Mouse (Mus musculus): ENCODE data around the gene Dnaja4. TPM values are rescaled to one million over a fixed set of nuclear protein-coding genes. Genes with fewer than 3 reads are reported as not detected.
A peak's percentile ranks its signal among the peaks of the same experiment; 100 is the strongest.
"Not testable (repeated sequence)": the region's sequence is repeated elsewhere in the genome, so short reads cannot be mapped to it uniquely, and the experiment has no call there.

Dnaja4 gene
- total RNA-seq (2021): 10 to 100 TPM; 69.1 to 78.4 TPM

DNA sequence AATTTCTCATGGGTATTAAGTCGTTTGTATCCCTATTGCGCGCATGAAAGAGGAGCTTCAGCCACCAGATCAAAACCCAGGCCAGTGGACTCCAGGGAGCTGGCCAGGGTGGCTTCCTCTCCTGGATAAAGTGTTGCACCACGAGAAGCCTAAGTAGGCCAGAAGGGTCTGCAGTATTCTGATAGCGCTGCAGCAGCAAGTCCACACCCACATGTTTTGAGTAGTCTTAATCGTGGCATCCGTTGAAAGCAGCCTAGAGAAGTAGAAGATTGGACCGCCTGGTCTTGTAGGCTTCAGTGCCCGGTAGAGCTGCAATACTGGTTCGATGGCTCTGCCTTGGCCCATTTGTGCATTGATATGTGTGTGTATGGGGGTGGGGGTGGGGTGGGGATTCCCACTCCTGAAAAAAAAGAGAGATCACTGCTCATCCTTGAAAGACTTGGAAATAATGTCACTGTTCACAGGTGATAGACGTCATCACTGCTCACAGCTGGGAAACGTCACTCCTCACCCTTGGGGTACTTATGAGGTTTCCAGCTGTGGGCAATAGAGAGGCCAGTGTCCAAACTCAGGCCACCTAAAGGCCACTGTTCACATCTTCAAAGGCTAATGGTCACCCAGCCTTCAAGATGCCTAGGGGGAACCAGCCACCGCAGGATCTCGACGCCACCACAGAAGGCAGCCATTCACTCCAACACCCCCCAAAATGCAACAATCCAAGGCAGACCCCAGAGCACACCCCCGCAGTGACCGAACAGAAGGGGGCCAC, at the start of gene Dnaja4:
TSS of gene Dnaja4 (plus strand) at position 556 of the 769 bp plus-strand sequence.
- intact Hi-C loops (cut with DNase I): no loop called here
- no peak for DNase-seq (ENCODE audit: low spot score)

DNA sequence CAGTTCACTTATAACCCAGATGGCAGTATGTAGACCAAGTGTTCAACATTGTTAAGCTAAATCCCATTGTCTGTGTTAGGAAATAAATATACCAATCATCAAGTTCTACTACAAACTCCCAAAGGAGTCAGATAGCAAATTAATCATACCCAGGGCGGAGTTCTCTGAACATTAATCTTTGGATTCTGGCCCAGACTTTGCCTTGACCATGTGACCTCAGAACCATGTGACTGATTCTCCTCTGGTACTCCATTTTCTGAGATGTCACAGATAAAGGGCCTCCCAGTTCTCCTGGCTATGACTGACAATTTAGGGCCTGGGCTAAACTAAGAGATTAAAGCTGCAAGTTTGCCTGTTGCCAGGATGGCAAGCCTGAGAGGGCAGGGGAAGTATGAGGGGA, 49.3 kb upstream of the Dnaja4 start:
- no peak for DNase-seq (ENCODE audit: low spot score)
- intact Hi-C loops (cut with DNase I): no loop called here

DNA sequence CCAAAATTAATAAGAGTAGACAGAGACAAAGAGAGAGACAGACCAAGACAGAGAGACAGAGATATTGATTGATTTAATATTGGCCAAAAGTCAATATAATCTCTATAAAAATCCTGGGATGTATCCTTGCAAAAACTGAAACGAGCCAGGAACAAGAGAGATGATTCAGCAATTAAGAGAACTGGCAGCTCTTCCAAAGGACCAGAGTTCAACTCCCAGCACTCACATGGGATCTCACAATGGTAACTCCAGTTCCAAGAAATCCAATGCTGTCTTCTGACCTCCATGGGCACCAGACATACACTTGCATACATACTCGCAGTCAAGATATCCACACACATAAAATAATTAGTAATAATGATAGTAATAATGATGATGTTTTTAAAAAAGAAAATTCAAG, 45.9 kb upstream of the Dnaja4 start:
- intact Hi-C loops (cut with DNase I): no loop called here
- no peak for DNase-seq (ENCODE audit: low spot score)

DNA sequence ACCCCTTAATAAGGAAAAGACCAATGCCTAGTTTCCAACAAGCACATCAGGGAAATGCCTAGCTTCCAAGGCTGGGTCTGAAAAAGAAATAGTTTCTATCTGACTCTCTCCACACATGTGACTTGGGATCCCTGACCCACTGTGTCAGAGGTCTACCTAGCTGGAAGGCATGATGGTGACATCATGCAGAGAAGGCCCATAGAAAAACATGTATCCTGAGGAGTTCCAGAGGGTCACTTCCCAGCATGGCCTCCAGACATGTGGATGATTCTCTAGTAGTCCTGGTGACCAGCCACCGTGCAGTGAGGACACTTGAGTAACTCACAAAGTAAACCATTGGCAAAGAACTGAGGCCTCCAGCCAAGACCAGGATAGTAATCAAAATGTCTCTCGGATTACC, 42.8 kb upstream of the Dnaja4 start:
- DNase-seq (ENCODE audit: low spot score): no peak
- intact Hi-C loops (cut with DNase I): no loop called here

DNA sequence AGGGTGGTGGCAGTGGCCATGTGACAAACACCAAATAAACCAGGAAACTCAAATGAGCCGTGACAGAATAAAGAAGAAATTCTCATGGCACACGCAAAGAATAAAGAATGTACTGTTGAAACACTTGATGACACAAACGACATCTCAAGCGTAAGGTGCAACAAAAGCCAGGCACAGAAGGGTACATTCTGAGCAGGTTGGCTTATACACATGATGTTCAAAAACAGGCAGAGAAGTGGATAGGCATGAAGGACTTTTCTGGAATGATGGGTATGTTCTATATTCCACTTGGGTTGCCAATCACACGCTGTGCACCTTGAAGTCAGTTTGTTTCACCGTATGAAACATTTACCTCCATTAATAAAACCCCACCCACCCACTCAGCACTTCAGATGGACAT, 42.3 kb upstream of the Dnaja4 start:
- DNase-seq (ENCODE audit: low spot score): no peak
- intact Hi-C loops (cut with DNase I): no loop called here

DNA sequence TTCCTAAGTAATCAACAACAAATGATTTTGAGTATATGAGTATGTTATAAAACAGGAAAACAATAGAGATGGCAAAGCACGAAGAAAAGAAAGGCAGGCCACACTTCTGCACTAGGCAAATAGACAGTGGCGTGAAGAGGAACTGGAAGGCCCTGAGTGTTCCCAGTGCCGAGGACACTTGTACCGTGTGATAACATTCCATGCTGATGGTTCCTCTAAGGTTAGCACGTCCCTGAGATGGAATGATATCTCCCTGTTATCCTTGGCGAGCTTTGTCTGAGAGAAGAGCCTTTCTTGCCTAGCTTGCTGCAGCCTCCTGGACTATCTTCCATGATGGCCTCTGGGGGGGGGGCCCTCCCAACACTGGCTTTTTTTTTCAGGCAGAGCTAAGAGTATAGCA, 39.9 kb upstream of the Dnaja4 start:
- DNase-seq (ENCODE audit: low spot score): no peak
- intact Hi-C loops (cut with DNase I): no loop called here

DNA sequence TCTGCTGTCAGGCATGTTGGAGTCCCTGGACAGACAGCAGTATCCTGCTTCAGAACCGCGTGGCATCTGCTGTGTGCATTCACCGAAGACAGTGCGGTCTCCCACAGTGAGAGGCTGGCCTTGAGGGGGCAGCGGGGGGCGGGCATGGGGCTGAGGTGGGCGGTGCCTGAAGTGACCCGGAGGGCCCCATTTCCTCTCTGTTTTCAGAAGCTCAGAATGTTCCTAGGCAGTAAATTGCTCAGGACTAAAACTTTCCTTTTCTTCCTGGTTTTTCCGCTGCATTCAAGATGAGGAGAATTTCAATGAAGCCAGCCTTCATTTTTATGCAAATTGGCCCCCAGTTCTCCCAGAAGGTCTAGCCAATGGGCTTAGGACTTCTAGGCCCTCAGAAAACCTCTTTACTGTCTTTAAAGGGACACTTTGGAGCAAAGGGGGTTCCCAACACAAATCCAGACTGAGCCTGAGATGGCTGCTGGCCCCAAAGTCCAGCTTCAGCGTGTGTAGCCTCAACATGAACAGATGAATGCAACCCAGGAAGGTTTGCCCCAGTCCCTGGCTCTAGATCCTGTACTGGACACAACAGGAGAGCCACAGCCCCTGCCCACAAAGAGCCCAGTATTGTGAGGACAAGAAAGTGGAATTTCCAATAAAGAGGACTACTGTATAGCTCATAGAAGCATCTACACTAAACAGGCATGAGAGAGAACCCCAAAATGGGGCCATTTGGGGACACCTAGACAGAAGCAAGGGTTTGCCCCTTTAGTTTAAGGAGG, 36.9 kb upstream of the Dnaja4 start, which contains the start of gene Acsbg1:
TSS of gene Acsbg1 (minus strand) at position 266 of the 773 bp plus-strand sequence.
- DNase-seq (ENCODE audit: low spot score): no peak
- intact Hi-C loops (cut with DNase I): no loop called here

DNA sequence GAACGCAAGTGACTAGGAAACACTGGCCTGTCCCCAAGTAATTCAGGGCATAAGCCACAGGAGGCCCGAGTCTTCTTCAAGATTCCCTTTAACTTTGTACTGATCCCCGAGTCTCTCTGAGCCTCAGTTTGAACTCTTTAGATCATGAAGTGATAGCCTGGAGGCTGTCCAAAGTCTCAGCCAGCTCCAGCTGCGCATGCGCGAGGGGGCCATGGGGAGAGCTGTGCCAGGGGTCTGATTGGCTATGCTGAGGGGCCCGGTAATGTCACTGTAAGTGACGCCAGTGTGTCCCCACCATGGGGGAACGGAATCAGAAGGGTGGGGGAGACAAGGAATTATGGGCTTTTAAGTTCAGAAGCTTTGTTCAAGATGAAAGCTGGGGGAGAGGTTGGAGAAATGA, 34.3 kb upstream of the Dnaja4 start:
- intact Hi-C loops (cut with DNase I): no loop called here
- no peak for DNase-seq (ENCODE audit: low spot score)

DNA sequence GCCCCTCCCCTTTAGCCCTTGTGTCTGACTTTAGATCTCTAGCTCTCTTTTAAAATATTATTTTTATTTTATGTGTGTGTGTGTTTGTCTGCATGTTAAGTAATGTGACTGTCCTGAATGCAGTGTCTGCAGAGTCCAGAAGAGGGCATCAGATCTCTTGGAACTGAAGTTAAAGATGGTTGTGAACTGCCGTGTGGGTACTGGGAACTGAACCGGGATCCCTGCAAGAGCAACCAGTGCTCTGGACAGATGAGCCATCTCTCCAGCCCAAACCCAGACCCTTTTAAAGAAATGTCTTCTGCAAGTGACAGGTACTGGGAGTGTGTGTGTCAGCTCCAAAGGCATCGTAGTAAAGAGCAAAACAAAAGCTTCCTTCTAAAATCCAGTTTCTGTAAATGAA, 32.6 kb upstream of the Dnaja4 start:
- no peak for DNase-seq (ENCODE audit: low spot score)
- intact Hi-C loops (cut with DNase I): no loop called here

DNA sequence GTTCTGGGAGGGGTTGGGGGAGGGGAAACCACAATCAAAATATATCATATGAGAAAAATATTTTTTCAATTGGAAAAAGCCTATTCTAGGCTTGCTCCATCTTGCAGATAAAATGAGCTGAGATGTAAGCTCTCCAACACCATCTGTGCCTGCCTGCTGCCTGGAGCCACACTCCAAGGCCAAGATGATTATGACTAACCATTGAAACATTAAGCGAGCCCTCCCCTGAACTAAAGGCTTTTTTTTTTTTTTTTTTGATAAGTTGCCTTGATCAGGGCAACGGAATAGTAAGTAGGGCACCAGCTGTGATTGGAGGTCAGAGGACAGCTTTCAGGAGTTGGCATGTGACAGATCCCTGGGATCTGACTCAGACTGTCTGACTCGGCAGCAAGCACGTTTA, 30.2 kb upstream of the Dnaja4 start:
- intact Hi-C loops (cut with DNase I): no loop called here
- no peak for DNase-seq (ENCODE audit: low spot score)

DNA sequence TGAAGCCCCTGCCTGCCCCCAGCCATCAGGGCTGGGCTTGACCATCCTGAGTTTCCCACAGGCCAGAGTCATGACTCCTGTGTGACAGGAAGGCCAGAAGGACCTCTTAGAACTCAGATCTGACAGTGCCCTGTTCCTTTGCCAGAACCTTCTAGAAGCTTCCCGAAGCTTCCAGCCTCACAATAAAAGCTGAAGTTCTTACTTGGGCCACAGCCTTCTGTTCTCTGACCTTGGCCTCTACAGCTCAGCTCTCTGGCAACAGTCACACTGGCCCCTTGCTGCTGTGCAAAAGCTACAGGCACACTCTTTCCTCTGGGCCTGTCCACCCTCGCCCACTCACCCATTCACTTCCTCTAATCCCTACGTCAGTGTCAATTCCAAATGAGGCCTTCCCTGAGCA, 26.7 kb upstream of the Dnaja4 start:
- DNase-seq (ENCODE audit: low spot score): no peak
- intact Hi-C loops (cut with DNase I): no loop called here

DNA sequence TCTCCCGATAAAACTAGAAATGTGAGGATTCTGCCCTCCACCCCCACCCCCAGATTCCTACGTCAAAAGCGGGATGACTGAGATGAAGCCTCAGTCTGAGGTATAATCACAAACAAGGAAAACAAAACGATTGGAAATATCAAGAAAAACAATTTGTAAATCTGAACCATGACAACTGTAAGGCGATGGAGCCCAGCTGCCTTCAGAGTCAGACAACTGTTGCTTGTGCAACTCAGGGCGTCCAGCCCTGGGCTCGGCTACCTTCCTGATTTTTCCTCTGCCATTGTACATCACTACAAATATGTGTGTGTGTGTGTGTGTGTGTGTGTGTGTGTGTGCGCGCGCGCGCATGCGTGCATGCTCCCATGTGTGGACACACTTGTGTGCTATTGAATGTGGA, 24.8 kb upstream of the Dnaja4 start:
- intact Hi-C loops (cut with DNase I): no loop called here
- DNase-seq (ENCODE audit: low spot score): no peak

DNA sequence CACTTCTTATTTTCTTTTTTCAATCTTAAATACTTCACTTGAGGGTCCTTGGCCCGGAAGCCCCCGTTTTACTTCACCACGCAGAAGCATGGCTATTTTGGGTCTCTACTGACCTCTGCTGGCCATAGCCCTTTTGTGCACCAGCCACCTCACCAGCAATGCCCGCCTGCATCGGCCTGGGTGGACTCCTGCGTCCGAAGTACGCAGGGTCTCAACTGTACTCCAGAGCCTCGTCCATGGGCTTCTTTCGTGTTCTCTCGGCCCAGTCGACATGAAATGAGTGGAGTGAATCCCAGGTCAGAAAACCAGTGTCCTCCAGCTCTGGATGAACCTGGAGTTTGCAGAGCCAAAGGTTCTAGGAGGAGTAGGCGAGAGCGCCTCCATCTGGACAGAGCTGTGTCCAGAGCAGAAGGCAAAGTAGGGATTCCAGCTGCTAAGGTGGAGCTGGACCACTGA, 22.1 kb upstream of the Dnaja4 start:
- intact Hi-C loops (cut with DNase I): loop anchor here (1.0 to 2.0 kb wide), 2 partner anchors 62 to 238 kb away; no protein-coding TSS in a partner anchor
- peak; percentile 17 for DNase-seq (ENCODE audit: low spot score)

DNA sequence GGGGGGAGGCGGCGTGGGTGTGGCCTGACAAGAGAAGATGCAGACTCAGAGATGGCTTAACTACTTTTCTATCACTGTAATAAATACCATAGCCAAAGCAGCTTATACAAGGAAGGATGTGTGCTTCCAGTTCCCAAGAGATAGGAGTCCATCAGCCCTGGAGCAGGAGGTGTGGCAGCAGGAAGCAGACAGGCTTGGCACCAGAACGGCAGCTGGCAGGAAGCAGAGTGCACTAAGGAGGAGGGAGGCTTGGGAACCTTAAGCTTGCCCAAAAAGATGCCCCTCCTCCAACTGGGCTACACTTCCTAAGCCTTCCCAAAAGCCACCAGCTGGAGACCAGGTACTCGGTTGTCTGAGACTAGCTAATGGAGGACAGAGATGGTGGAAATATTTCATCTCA, 15.8 kb upstream of the Dnaja4 start:
- no peak for DNase-seq (ENCODE audit: low spot score)
- intact Hi-C loops (cut with DNase I): no loop called here

DNA sequence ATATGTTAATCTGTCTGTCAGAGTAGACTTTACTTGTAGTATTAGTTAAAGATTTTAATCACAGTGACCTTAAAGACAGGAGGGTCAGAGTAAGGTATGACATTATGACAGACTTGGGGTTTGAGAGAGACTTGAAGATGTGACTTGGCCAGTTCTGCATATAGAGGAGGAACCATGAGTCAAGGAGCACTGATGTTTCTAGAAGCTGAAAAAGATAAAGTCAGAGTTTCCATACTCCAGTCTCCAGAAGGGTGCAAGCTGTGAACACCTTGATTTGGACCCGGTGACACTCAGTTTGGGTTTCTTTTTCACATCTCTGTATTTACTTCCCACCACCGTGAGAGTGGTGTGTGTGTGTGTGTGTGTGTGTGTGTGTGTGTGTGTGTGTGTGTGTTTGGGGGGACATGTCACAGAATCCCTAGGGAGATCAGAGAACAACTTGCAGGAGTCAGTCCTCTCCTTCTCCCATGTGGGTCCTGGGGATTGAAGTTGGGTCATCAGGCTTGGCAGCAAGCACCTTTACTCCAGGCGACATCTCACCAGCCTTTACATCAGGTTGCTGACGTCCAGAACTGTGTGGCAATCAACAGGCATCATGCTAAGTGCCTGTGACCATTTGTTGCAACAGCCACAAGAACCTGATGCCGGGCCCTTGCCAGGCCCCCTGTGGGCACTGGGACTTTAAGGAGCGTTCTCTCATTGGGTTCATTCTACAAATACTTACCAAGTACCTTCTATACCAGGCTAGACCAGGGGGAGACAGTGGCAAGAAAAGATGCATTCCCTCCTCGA, 14.7 kb upstream of the Dnaja4 start:
- DNase-seq (ENCODE audit: low spot score): no peak
- intact Hi-C loops (cut with DNase I): no loop called here

DNA sequence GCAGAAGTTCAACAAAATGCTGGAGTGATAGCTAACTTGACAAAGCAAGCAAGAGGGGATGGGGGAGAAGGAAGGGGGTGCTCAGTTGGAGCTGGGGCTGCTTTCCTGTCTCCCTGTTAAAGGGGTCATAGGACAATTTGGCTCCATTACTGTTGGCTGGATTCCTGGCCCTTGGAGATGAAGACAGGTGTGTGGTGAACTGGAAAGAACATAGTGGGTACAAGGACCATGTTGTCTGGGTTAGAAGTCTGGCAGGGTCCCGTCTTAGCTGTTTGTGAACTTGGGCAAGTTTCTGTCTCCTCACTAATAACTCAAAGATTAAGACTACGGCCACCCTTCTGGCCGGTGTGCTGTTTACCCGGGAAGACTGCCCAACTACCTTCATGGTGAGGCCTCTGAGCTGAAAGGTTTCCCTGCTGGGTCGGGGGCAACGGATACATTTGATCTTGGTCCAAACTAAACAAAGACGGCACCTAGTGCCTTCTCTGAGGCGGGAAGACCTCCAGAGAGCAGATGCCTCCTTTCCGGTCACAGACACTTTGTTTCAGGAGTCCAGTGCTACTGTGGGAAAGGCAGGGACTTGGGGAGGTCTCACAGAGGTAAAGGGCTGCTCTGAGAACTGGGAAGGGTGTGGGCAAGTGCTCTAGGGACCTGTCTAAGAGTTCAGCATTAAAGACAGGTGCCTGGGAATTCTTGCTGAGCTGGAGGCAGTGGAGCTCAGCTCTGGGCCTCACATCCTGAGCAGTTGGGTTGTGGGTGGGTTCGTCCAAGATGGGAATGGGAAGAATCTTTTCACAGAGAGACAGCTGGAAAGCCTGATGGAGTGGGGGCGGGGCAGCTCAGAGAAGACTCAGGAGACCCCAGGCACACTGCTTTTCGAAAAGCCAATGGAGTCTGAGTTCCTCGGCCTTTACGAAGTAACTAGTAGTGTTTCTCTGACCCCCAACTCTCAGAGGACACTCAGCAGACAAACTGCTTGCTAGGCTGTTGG, 11.1 kb upstream of the Dnaja4 start:
- DNase-seq (ENCODE audit: low spot score): no peak
- intact Hi-C loops (cut with DNase I): no loop called here

DNA sequence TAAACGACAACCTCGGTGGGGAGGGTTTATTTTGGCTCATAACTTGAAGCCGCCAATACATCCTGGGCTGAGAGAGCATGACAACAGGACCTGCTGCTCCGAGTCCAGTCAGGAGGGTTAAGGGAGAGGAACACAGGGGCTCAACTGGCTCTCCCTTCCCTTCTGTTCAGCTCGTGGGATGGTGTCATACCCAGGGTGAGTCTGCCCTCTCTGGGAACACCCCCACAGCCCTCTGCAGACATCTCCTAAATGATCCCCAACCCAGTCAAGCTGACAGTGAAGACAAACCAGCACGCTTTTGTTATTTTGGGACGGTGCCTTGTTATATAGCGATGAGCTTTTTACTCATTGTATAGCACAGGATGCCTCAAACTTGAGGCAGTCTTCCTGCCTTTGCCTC, 9.2 kb upstream of the Dnaja4 start:
- DNase-seq (ENCODE audit: low spot score): no peak
- intact Hi-C loops (cut with DNase I): no loop called here

DNA sequence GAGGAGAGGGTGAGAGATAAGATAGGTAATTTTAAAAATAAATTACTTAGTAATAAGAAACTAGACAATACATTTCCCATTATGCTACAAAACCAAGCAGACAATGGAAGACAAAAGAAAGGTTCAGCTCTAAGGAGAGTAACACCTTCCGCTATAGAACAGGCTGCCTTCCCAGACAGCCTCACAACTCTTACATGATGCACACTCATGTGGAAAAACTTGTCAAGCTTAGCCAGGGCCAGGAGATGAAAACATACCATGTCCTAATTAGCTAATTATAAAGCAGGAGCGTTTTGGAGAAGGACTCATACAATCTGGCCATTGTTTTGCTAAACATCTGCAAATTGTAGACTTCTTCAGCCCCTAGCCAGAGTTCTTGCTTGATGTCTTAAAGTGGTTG, 8.0 kb upstream of the Dnaja4 start:
- DNase-seq (ENCODE audit: low spot score); intact Hi-C loops (cut with DNase I): not testable (repeated sequence)

DNA sequence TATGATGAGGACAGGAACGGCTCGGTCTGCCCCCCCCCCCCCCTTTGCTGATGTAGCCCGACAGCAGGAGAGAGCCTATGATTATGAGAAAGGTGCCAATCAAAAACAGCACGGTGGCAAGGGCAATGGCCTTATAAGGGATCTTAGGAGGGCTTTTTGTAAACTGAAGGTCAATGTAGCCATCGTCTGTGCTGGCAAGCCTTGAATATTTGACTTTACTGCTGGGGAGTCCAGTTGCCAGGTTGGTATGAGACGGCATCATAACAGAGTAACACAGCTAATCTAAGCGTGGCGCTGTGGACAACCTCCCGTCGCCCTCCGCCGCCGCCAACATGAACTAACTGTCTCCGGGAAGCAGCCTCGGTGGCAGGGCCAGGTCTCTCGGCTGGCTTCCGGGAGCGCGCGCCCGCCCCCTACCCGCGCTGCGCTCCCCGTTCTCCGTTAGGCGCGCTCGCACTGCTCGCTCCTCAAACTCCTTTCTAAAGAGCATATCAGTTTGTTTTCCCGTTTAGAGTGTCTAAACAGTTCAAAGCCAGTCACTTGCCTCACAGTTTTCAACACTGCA, 7.3 kb upstream of the Dnaja4 start:
- intact Hi-C loops (cut with DNase I); DNase-seq (ENCODE audit: low spot score): not testable (repeated sequence)
